Mouse (Mus musculus) layer of hippocampus, adult 11-12 months (tissue): ENCODE data around the gene Cyb5r2.
A peak's percentile ranks its signal among the peaks of the same experiment; 100 is the strongest.

Experiments
- DNase-seq: peaks from one replicate; pipeline ENCODE4 v3.0.0; 2022; ENCODE audit warnings: low spot score

The Cyb5r2 gene

DNA sequence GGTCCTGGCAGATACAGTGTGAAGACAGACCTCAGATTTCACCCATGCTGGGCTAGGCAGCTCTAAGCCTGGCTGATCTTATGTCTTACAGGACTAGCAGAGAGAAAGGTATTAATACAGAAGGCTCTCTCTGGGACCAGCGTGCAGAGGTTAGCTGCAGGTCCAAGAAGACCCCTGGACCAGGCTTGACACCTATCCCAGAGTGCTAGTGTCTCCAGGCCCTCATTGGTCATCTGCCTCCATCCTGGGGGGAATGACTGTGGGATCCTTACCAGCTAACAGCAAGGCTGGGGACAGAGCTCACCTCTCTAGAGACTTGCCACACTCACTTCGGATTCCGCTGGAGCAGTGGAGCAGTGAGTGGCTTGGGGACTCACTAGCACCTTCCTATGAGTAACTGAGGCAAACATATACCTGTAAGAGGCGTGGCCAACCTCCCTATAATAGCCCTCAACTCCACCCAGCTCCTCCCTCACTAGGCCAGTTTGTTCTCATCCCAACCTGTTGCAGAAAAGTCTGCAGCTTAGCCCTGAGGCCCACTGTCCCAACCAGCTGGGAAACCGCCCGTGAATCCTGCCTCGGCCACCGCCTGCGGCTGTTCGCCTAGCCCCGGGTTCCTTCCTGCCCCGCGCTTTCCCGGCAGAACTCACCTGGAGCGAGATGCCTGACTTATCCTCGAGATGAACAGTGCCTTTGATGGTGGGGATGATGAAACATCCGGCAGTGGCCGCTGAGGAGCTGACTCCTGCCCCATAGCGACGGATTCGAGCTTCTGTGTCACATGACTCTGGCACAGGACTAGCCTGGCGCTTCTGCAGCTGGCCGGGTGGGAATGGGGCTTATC lies at the start of gene Cyb5r2:
Cyb5r2 (minus strand) TSS at position 725 of the 844 bp plus-strand sequence.
- no peak for DNase-seq

DNA sequence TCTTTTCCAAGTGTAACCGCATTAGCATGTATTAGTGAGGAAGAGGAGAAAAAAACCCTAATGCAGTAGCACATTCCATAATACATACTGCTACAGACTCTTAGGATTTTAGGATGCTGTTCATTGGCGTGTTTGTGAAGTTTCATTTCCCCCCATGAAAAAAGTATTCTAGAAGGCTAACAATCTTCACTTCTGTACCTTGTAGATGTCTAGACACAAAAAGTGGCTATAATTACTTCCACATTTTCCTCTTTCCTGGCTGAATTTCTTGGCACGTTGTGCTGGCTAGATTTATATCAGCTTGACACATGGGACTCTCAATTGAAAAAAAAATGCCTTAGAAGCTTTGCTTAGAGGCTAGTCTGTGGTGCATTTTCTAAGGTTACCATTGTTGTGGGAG lies 44.3 kb upstream of the Cyb5r2 start:
- DNase-seq, result no peak

DNA sequence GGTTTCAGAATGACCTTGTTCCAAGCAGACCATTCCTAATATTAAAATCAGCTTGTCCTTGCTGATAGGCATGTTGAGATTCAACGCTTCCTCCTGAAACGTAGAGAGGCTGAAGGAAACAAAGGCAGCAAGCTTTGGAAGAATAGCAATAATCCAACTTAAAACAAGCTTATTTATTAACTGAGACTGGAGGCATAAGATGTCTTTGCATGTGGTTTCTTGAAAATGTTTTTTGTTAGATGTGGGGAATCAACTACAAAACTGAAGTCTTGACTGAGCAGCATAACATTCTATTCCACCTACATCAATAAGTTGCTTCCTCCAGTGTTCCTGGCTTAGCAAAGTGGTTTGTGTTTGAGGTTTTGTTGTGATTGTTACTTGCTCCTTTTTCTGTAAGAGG lies 43.3 kb upstream of the Cyb5r2 start, which contains the start of gene Ovch2:
Ovch2 (minus strand) TSS at position 101 of the 400 bp plus-strand sequence.
- no peak for DNase-seq

GRCm38 (mm10) chr7:107796500-107796899 lies 38.7 kb upstream of the Cyb5r2 start:
- no peak for DNase-seq

- DNase-seq, result peak; percentile 27
Measured at GRCm38 (mm10) chr7:107787977-107788620, 30.3 kb upstream of the Cyb5r2 start.

- peak; percentile 28 for DNase-seq
Measured at GRCm38 (mm10) chr7:107779611-107780010, 21.8 kb upstream of the Cyb5r2 start.

DNA sequence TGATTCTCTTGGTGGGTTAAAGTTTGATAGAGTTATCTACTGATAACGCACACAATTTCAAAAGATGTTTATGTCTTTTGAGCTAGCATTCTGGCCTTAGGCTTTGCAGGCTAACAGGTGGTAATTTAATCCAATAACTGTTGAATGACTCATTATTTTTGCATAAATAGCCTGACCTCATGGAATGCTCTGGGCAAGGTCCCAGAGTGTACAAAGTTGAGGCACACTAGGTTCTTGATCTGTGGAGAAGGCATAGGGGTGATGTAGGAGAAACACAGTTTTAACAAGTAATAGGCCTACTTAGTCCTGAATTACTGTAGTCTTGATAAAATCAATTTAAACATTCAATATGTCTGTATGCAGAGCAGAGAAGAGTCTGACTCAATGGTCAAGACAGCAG lies 20.4 kb upstream of the Cyb5r2 start:
- DNase-seq, result no peak

GRCm38 (mm10) chr7:107770812-107771211 lies 13.0 kb upstream of the Cyb5r2 start:
- no peak for DNase-seq

DNA sequence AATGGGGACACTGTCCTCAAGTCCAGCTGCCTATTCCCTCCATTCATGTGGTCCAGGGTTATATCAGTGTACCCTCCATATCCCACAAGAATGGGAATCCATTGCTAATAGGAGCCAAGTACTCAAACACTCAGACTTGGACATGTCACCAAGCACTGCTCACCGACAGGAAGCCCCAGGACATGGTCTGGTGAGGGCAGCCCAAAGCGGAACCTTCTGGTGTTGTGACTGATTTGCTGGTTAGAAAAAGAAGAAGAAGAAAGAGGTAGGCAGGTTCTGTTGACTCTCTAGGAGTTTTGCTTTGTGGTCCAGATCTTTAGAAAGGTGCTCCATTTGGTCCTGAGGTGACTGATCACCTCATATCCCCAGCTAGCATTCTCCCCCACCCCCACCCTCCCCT lies 1.1 kb downstream of the Cyb5r2 start:
- no peak for DNase-seq

GRCm38 (mm10) chr7:107755905-107756304 lies 1.9 kb downstream of the Cyb5r2 start:
- no peak for DNase-seq

- DNase-seq, result no peak
Measured at GRCm38 (mm10) chr7:107752031-107752520, 5.8 kb downstream of the Cyb5r2 start.

GRCm38 (mm10) chr7:107749721-107750120 lies 8.1 kb downstream of the Cyb5r2 start:
- no peak for DNase-seq

DNA sequence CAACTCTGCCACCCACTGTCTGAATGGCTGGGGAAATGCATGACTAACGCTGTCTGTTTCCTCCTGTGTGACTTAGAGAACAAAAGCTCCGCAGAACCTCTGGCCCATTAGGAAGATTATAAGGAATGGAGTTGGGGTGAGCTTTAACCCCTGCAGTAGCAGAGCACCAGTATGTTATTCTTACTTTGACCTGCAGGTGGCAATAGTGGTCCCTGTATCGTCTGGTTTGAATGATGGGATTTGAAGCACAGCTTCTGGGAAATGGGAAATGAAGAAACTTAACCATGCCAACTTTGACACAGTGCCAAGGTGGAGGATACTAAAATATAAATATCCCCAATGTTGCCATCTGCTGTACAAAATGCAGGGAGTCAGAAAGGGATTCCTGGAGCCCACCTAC lies 8.6 kb downstream of the Cyb5r2 start:
- peak; percentile 41 for DNase-seq

DNA sequence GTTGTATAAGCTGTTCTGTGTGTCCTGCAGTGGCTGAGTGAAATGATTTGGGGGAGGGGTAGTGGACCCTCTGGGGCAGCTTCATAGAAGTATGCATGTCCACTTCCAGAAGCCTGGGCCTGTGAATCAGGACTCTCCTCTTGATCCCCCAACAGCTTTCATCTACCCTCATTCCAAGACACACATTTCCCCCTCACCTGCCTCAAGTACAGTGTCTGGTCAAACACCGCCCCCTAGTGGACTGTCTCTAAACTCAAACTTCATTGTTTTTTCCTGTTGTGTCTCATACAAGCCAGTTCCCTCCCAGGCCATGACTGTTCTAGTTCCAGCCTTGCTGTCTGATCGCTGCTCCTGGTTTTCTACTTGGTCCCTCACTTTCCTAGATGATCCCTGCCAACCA lies 9.9 kb downstream of the Cyb5r2 start:
- peak; percentile 33 for DNase-seq

DNA sequence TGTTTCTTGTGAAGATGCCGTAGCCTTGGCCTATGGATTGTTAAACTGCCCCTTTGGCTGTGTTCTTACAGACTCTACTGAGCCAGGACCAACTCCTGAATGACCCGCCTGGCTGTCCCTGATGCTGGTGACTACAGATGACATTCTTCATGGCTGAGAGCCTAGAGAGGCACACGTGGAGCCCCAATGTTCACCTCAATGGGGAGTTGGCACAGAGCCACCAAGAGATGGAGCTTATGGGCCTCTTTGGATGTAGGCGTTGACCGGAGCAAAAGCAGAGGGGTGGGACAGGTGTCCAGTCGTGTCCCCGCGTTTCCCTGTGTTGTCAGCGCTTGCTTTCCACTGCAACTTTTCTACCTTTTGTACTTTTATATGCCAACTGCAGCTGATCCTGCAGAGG lies 10.4 kb downstream of the Cyb5r2 start:
- DNase-seq, result no peak

DNA sequence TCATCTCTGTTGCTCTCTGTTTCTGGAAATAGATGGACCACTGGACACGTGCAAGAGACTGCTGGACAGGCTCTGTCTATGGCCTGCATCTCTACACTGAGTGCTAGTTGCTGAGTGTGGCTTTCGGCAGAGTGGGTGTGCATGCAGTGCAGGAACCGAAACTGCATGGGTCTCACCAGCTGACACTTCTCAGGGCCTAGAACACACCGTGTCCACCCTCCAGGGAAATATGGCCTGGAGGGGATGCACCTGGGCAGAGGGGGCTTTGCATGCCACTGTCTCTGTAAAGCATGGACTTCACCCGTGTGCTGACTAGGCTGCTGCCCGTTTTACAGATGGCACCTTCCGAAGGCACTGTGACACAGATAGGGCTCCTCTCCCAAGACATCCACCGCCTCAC lies 11.8 kb downstream of the Cyb5r2 start:
- DNase-seq, result no peak

DNA sequence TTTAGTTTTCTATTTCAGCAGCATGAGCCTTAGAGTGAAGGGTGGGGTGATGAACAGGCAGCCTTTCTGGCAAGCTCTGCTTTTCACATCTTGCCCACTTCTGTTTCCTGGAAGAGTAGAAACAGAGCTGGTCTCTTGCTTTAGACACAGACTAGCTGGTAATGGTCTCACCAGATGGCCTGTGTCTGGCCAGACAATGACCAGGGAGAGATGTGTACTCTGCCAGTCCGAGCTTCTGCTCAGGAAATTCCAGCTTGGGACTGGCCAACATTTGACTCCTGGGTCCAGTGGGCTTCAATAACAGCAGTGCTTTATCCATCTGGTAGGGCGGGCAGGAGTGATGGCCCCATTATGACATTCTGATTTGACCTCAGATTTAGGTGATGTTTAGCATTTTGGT lies 12.7 kb downstream of the Cyb5r2 start:
- no peak for DNase-seq

DNA sequence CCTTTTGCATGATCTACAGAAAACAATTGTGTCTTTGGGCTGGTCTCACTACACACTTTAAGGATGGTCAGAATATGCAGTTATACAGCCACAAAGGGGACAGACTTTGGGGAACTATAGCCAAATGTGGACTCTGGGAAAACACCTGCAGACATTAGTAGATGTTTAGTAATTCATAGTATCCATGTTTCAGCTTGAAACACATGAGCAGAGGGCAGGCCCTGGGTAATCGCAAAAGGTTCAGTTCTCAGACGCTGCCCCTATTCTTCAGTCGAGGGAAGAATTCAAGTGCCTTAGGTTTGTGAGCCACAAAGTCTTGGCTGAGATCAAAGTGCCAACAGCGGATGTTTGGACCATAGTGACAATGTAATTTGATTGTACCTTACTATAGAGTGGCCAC lies 13.4 kb downstream of the Cyb5r2 start:
- DNase-seq, result no peak

- no peak for DNase-seq
Measured at GRCm38 (mm10) chr7:107742963-107743465, 14.8 kb downstream of the Cyb5r2 start.

DNA sequence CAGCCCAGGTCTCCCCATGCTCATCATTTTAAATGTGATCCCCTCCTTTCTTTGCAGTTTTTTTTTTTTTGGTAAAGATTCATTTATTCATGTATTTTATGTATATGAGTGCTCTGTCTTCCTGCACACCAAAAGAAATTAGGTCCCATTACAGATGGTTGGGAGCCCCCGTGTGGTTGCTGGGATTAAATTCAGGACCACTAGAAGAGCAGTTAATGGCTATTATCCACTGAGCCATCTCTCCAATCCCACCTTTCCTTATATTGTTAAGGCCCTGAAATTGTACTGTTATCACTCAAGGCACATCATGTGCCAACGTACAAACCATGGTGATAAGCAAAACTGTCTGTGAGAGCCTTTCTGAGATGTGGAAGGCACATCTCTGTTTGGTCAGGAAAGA lies 19.1 kb downstream of the Cyb5r2 start:
- peak; percentile 45 for DNase-seq

DNA sequence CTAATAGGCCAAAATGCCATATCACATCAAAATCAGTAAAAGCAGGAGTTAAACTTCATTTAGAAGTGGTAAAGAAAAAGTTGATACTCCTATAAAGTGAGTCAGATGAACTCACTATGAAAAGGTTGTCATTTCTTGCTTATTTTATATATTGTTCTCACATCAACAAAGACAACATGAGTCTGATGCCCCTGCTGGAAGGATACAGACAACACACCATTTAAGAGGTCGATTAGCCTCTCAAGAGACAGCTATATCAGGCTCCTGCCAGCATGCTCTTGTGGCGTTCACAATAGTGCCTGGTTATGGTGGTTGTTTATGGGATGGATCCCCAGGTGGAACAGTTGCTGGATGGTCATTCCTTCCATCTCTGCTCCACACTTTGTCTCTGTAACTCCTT lies 24.7 kb downstream of the Cyb5r2 start:
- no peak for DNase-seq

- no peak for DNase-seq
Measured at GRCm38 (mm10) chr7:107730587-107730986, 27.2 kb downstream of the Cyb5r2 start.

DNA sequence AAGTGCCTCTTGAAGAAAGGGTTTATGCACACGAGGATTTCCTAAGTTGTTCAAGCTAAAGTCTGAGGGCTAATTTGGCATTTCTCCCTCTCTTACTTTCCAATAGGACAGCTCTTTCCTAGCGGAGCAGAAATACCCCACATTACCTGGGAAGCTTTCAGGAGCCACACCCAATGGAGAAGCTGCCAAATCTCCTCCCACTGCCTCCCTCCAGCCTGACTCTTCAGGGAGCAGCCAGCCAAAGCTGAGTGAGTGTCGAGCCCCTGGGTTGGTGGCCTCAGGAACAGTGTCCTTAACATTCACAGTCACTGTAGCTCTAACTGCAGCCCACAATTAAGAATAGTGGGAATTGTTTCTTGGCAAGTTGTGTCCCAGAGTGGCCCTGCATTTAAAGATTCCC lies 30.3 kb downstream of the Cyb5r2 start:
- DNase-seq, result no peak
